Mouse (Mus musculus) MEL (cell line): Measurements from ENCODE around the gene Paqr6. TPM values are rescaled to one million over a fixed set of nuclear protein-coding genes. Genes with fewer than 3 reads are reported as not detected.

Experiments used
- DNase-seq: peaks from one replicate; pipeline ENCODE4 v3.0.0; 2011; ENCODE audit warnings: low read depth, low spot score
- H3K27ac ChIP-seq: 2 replicates; pipeline ENCODE4 v1.5.1; 2012; ENCODE audit warnings: low read depth, mild to moderate bottlenecking, control low read depth, low read length, moderate library complexity; ENCODE audit not compliant: control insufficient read depth
- H3K27me3 ChIP-seq, 2 experiments: fragments of 150-350 bp in 1 of 2; sonication (generic) in 1 of 2; 2 replicates each; pipeline ENCODE4 v1.6.1; 2012; ENCODE audit warnings: low read length in 2 of 2, mild to moderate bottlenecking in 2 of 2, improper control_type of control experiment in 1 of 2, moderate library complexity in 1 of 2; ENCODE audit not compliant: insufficient read depth in 2 of 2, control insufficient read depth in 1 of 2
- H3K36me3 ChIP-seq, 2 experiments: 2 replicates each; pipeline ENCODE4 v1.6.1; 2012 to 2014; ENCODE audit warnings: low read length in 2 of 2, improper control_type of control experiment in 1 of 2, inconsistent platforms in 1 of 2, mild to moderate bottlenecking in 1 of 2; ENCODE audit not compliant: insufficient read depth in 2 of 2, control insufficient read depth in 1 of 2
- H3K4me1 ChIP-seq, 2 experiments: fragments of 150-350 bp in 1 of 2; sonication (generic) in 1 of 2; 2 replicates each; pipeline ENCODE4 v1.6.1; 2012; ENCODE audit warnings: low read length in 2 of 2, improper control_type of control experiment in 1 of 2, mild to moderate bottlenecking in 1 of 2; ENCODE audit not compliant: insufficient read depth in 2 of 2, control insufficient read depth in 1 of 2
- H3K4me3 ChIP-seq, 2 experiments: fragments of 150-350 bp in 1 of 2; sonication (generic) in 1 of 2; 2 replicates each; pipeline ENCODE4 v1.5.1; 2012; ENCODE audit warnings: low read depth in 2 of 2, low read length in 2 of 2, mild to moderate bottlenecking in 2 of 2, moderate library complexity in 2 of 2, control low read depth in 1 of 2, improper control_type of control experiment in 1 of 2; ENCODE audit not compliant: control insufficient read depth in 1 of 2, insufficient read depth in 1 of 2
- H3K79me2 ChIP-seq: 2 replicates; pipeline ENCODE4 v1.6.1; 2012; ENCODE audit warnings: mild to moderate bottlenecking, low read length, moderate library complexity; ENCODE audit not compliant: control insufficient read depth, poor library complexity, insufficient read depth
- H3K9ac ChIP-seq: 2 replicates; pipeline ENCODE4 v1.6.1; 2012; ENCODE audit warnings: low read depth, mild to moderate bottlenecking, control low read depth, low read length, moderate library complexity; ENCODE audit not compliant: control insufficient read depth, poor library complexity, severe bottlenecking
- H3K9me3 ChIP-seq: fragments of 150-350 bp; sonication (generic); replicated peaks from 2 replicates; pipeline ENCODE4 v1.6.1; 2012; ENCODE audit warnings: mild to moderate bottlenecking, low read length, improper control_type of control experiment, moderate library complexity; ENCODE audit not compliant: insufficient read depth
- CHD2 ChIP-seq: IDR thresholded peaks from 2 replicates; pipeline ENCODE4 v1.6.1; 2011; ENCODE audit warnings: low read length, improper control_type of control experiment
- CTCF ChIP-seq, 3 experiments: IDR thresholded peaks in 2 of 3; conservative IDR thresholded peaks in 1 of 3; 2 replicates each; pipeline ENCODE4 v1.5.1; 2011 to 2012; ENCODE audit warnings: low read length in 3 of 3, low read depth in 2 of 3, mild to moderate bottlenecking in 2 of 3, improper control_type of control experiment in 1 of 3, inconsistent platforms in 1 of 3, mixed read lengths in 1 of 3, moderate library complexity in 1 of 3; ENCODE audit not compliant: control insufficient read depth in 1 of 3, insufficient read depth in 1 of 3, poor library complexity in 1 of 3, severe bottlenecking in 1 of 3
- E2F4 ChIP-seq: IDR thresholded peaks from 2 replicates; pipeline ENCODE4 v1.6.1; 2011; ENCODE audit warnings: low read depth, low read length, improper control_type of control experiment, borderline replicate concordance
- ETS1 ChIP-seq: IDR thresholded peaks from 2 replicates; pipeline ENCODE4 v1.6.1; 2012; ENCODE audit warnings: low read depth, mild to moderate bottlenecking, inconsistent platforms, low read length, improper control_type of control experiment, moderate library complexity
- GABPA ChIP-seq: IDR thresholded peaks from 2 replicates; pipeline ENCODE4 v1.6.1; 2012; ENCODE audit warnings: low read depth, mild to moderate bottlenecking, inconsistent platforms, low read length, improper control_type of control experiment, moderate library complexity
- KAT2A ChIP-seq: conservative IDR thresholded peaks from 2 replicates; pipeline ENCODE4 v1.6.1; 2012; ENCODE audit warnings: low read depth, low read length, improper control_type of control experiment, inconsistent platforms
- MAFK ChIP-seq: IDR thresholded peaks from 2 replicates; pipeline ENCODE4 v1.6.1; 2011; ENCODE audit warnings: low read depth, mild to moderate bottlenecking, low read length, improper control_type of control experiment, borderline replicate concordance
- MAX ChIP-seq: IDR thresholded peaks from 2 replicates; pipeline ENCODE4 v1.6.1; 2011; ENCODE audit warnings: low read length, improper control_type of control experiment
- MAZ ChIP-seq: IDR thresholded peaks from 2 replicates; pipeline ENCODE4 v1.6.1; 2012; ENCODE audit warnings: low read depth, mild to moderate bottlenecking, inconsistent platforms, low read length, improper control_type of control experiment
- MEF2A ChIP-seq: IDR thresholded peaks from 2 replicates; pipeline ENCODE4 v1.6.1; 2014; ENCODE audit warnings: low read depth, mild to moderate bottlenecking, inconsistent platforms, low read length, improper control_type of control experiment; ENCODE audit not compliant: poor library complexity, insufficient replicate concordance, severe bottlenecking; ENCODE audit errors: extremely low read depth
- MXI1 ChIP-seq: IDR thresholded peaks from 2 replicates; pipeline ENCODE4 v1.6.1; 2011; ENCODE audit warnings: mild to moderate bottlenecking, low read depth, low read length, improper control_type of control experiment
- MYB ChIP-seq: IDR thresholded peaks from 2 replicates; pipeline ENCODE4 v1.6.1; 2011; ENCODE audit warnings: mild to moderate bottlenecking, low read depth, low read length, improper control_type of control experiment
- NELFE ChIP-seq: IDR thresholded peaks from 2 replicates; pipeline ENCODE4 v1.6.1; 2011; ENCODE audit warnings: low read depth, low read length, improper control_type of control experiment
- NRF1 ChIP-seq: IDR thresholded peaks from 2 replicates; pipeline ENCODE4 v1.6.1; 2014; ENCODE audit warnings: low read depth, mild to moderate bottlenecking, inconsistent platforms, low read length, improper control_type of control experiment, moderate library complexity; ENCODE audit not compliant: poor library complexity, insufficient read depth, severe bottlenecking
- POLR2AphosphoS5 ChIP-seq: IDR thresholded peaks from 2 replicates; pipeline ENCODE4 v1.6.1; 2012; ENCODE audit warnings: low read depth, borderline replicate concordance, mild to moderate bottlenecking, inconsistent platforms, low read length, moderate library complexity, mixed read lengths
- SIN3A ChIP-seq: IDR thresholded peaks from 2 replicates; pipeline ENCODE4 v1.6.1; 2012; ENCODE audit warnings: low read length, improper control_type of control experiment, inconsistent platforms
- SMC3 ChIP-seq: IDR thresholded peaks from 2 replicates; pipeline ENCODE4 v1.6.1; 2011; ENCODE audit warnings: low read depth, low read length, improper control_type of control experiment
- TAL1 ChIP-seq: IDR thresholded peaks from 2 replicates; pipeline ENCODE4 v1.6.1; 2012; ENCODE audit warnings: mild to moderate bottlenecking, inconsistent platforms, low read length, moderate library complexity, mixed read lengths
- TBP ChIP-seq: IDR thresholded peaks from 2 replicates; pipeline ENCODE4 v1.8.0; 2011; ENCODE audit warnings: low read depth, low read length, improper control_type of control experiment
- UBTF ChIP-seq: IDR thresholded peaks from 2 replicates; pipeline ENCODE4 v1.6.1; 2012; ENCODE audit warnings: low read depth, mild to moderate bottlenecking, inconsistent platforms, low read length, improper control_type of control experiment, moderate library complexity, borderline replicate concordance; ENCODE audit not compliant: insufficient read depth
- USF1 ChIP-seq: IDR thresholded peaks from 2 replicates; pipeline ENCODE4 v1.6.1; 2014; ENCODE audit warnings: low read depth, mild to moderate bottlenecking, inconsistent platforms, low read length, improper control_type of control experiment, moderate library complexity
- ZC3H11A ChIP-seq: IDR thresholded peaks from 2 replicates; pipeline ENCODE4 v1.6.1; 2012; ENCODE audit warnings: low read depth, mild to moderate bottlenecking, inconsistent platforms, low read length, improper control_type of control experiment
- ZKSCAN1 ChIP-seq: IDR thresholded peaks from 2 replicates; pipeline ENCODE4 v1.6.1; 2012; ENCODE audit warnings: low read depth, mild to moderate bottlenecking, inconsistent platforms, low read length, improper control_type of control experiment, moderate library complexity
- polyA plus RNA-seq, 2 experiments: library from polyadenylated mRNA; stranded (reverse) in 1 of 2; unstranded in 1 of 2; fragments of >175 nt in 1 of 2; fragments of >200 nt in 1 of 2; gene quantifications; 2 replicates each; pipeline versions ENCODE4 v1.2.1 to v1.2.4; 2012; ENCODE audit warnings: low replicate concordance in 2 of 2, low read depth in 1 of 2; ENCODE audit not compliant: insufficient read length in 2 of 2, insufficient read depth in 1 of 2, missing spikeins in 1 of 2
- total RNA-seq: library from RNA; depleted of rRNA; stranded (reverse); fragments of 300-350 nt; gene quantifications from 2 replicates; pipeline ENCODE4 v1.2.3, GENCODE M21; 2012

Gene Paqr6
- total and polyA plus RNA-seq, 3 experiments: 0.11 TPM; not detected in 2

- no peak for TF ChIP-seq POLR2AphosphoS5
- no peak for TF ChIP-seq MAZ
- peak; percentile 68; the same call in 1 of the 2 replicates for TF ChIP-seq TBP
- 0 out of 2 replicates have a peak, but pooled peaks have one; percentile 58 for TF ChIP-seq ETS1
- TF ChIP-seq UBTF: no peak
- no peak for TF ChIP-seq ZC3H11A
- no peak for TF ChIP-seq MEF2A
- no peak for TF ChIP-seq CTCF (IDR thresholded peaks at IDR 0.05 in 2 of 3, conservative IDR thresholded peaks at IDR 0.05 in 1 of 3; ENCODE audit: control insufficient read depth in 1 of 3, insufficient read depth in 1 of 3, low read depth in 2 of 3, low read length in 3 of 3, poor library complexity in 1 of 3, severe bottlenecking in 1 of 3)
Observed at GRCm38 (mm10) chr3:88324951-88325405, 39.4 kb upstream of the Paqr6 start, which contains the start of gene Glmp (continued).

DNA sequence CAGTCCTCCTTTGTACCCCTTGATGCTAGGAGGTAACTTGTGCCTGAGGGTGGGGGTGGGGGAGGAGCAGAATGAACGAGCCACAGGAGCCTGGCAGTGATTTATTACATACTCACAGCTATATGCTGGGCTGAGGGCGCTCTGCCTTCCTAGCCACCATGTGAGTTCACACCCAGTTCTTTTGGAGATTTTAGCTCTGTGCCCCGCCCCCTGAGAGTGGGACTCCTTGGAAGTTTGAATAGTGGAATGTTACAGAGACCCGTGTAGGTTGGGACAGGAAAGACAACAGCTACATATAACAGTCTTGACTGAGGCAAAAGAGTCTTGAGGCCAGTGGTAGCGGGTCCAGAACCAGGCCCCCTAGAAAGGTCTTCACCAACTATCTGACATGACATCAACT lies 35.4 kb upstream of the Paqr6 start:
- TF ChIP-seq CHD2 (no peak), MYB (no peak), GABPA (no peak), MEF2A (no peak), POLR2AphosphoS5 (no peak), MAFK (no peak), ZKSCAN1 (no peak), E2F4 (no peak), TAL1 (no peak), NELFE (no peak), USF1 (no peak), ETS1 (no peak), MAZ (no peak), SIN3A (no peak), MAX (no peak), UBTF (no peak), NRF1 (no peak), MXI1 (no peak), SMC3 (no peak), KAT2A (no peak)
- H3K36me3 ChIP-seq: peaks cover 0 to 2% of the 10 kb centered on the region in 2 experiments; a peak in 2 of 4 replicates

More for the DNA sequence above, 35.4 kb upstream of the Paqr6 start:
- Histone ChIP-seq H3K79me2 (peaks cover 12% of the 10 kb centered on the region), H3K27ac (no peak overlapping the region), H3K4me3 (no peak overlapping the region), H3K4me1 (peaks cover 0 to 13% of the 10 kb centered on the region in 2 experiments; a peak in 3 of 4 replicates), H3K9me3 (no peaks in the 10 kb centered on the region), H3K9ac (no peak overlapping the region), H3K27me3 (no peaks in the 10 kb centered on the region)
- no peak for DNase-seq
